Mouse (Mus musculus) cerebellum, adult 11-12 months (tissue): ENCODE measurements around the gene Itprid2.

Experiments
- DNase-seq: peaks from one replicate; pipeline ENCODE4 v3.0.0; 2022

The Itprid2 gene

DNA sequence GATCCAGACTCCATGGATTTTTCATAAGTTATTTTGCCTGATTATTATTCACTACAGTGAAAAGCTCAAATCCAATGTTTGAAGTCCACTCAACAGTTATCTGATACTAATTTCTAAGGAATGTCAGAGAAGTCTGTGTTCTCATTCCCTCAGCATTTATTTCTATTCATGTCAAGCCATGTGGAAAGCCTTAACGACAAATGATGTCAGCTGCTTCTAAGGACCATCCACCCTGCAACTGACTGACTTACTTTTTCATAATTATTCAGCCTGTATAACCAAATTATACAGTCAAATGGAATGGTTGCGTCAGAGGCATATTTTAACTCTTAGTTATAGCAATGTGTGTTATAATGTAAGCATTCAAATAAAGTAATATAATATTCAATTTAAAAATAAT is 80.8 kb downstream of the Itprid2 start:
- no peak for DNase-seq

DNA sequence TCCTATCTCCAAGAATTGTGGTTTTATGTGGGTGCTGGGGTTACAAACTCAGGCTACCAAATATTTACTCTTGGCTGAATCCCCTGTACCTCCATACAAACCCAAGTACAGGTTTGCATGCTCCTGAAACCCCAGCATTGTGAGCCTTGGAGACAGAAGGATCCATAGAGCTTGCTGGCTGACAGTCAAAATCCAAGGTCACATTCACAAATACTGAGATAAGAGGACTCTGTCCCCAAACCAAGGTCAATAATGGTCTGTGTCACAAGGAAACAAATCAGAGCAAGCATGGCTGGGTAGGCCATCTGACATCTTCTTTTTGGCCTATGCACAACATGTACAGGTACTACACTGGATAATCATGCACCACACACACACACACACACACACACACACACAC is 82.7 kb downstream of the Itprid2 start:
- DNase-seq: no peak

DNA sequence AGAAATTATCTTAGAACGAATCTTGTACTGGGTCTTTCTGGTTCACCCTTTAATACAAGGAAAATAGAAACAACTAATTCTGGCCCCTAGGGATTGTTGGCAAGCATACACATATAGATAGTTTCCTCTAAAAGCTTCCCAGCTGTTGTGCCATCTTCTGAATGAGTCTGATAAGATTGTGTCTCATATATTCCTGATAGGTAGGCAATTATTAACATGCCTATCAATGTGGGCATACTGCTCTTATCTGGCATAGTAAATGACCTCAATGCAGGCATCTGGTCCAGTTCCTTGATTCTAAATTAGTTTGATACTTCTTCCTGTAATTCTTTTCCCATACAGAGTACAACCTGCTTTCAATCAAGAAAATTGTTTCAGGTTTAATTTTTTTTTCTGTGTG is 87.3 kb downstream of the Itprid2 start:
- DNase-seq: no peak
